Mouse (Mus musculus) heart, adult 2 months (tissue): Measurements from ENCODE around the gene Rabif.

Experiments
- CTCF ChIP-seq: fragments of 200-600 bp; IDR thresholded peaks from 2 replicates; pipeline ENCODE4 v1.8.1; 2022; ENCODE audit warnings: antibody characterized with exemption, mild to moderate bottlenecking, moderate library complexity
- POLR2A ChIP-seq: fragments of 200-500 bp; IDR thresholded peaks from 2 replicates; pipeline ENCODE4 v1.6.1; 2011; ENCODE audit warnings: mild to moderate bottlenecking, low read depth, low read length, control low read depth; ENCODE audit not compliant: insufficient read depth

GRCm38 (mm10) chr1:134524424-134524823 is 30.0 kb downstream of the Rabif start:
- TF ChIP-seq POLR2A (no peak), CTCF (peak; percentile 54)
